Mouse (Mus musculus) kidney, adult 11 months (tissue): ENCODE measurements at regions not wholly inside any gene's neighbourhood (a gene's known extent, or its start where the extent isn't known, plus 50 kb on each side); places are given as distances from the start of the nearest gene placed in this dataset.
A peak's percentile ranks its signal among the peaks of the same experiment; 100 is the strongest.

ENCODE experiments used
- DNase-seq: peaks from one replicate; pipeline ENCODE4 v3.0.0; 2022

DNA sequence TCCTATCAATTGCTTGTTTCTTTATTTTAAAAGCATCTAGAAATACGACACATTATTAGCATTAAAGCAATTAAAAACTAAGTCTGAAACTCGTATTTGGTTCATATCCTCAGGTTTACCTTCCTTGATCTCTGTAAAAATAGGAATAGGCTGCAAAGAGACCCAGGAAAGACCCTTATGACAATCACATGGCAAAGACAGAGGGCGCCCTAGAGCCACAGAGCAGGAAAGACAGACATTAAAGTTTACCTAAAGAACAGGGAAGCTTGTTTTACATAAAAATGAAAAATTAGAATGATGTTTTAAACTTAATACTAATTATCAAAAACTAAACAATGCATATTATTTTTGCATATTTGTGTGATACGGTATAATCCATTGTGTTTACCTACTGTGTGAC lies 153.2 kb downstream of the Usp25 start:
- no peak for DNase-seq

DNA sequence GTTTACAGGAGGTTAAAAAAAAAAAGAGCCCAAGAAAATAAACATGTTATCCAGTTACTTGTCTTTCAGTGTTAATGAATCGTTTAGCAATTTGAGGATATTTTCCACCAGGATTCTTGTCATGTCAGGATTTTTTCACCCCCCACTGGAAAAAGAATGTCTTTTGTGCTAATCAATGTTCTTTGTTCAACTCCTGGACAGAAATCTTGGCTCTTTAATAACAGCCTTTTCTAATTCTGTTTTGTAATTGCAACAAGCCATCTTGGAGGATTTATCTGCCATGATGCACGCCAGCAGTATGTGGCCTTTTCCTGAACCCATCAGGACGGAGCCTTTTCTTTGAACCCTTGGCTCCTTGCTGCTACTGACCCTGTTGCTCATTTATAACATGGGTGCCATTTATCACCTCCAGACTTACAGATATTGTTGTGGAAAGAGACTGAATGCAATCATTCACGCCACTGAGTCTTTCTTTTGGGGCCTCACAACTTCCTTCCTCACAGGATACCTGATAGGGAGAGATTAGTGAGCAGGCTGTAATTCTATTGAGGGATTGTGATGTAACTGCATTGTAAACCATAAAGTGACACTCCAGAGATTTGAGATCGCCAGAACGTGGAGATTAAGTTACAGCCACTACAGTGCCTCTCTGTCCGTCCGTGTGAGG lies 159.7 kb downstream of the Usp25 start:
- peak; percentile 67 for DNase-seq

DNA sequence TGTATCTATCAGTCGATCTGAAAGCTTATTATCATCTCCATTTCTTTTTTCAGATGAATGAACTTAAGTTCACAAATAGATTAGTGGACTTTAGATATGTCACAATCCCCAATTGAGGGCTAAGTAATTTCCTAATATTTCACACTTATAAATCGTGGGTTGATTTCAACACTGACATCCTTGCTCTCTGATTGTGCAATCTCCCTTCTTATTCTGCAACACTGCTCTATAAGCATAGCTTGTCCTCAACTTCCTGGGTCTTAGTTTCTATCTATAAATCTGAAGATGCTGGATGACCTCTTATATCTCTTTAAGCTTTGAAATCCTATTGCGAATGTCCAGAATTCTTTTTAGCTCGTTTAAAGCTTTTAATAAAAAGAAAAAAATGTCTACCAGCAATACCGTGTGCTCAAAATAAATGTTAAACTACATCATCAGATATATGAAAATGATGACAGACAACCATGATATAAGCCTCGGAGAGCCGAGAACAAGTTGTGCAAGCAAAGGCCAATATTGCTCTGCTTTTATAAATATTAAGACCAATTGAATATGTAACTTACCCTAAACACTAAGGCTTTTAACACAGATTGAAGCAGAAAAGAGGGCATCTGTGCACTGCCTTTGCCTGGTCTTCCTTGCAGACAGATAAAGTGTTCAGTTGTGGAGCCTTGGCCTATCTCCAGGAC lies 161.4 kb downstream of the Usp25 start:
- DNase-seq: no peak

DNA sequence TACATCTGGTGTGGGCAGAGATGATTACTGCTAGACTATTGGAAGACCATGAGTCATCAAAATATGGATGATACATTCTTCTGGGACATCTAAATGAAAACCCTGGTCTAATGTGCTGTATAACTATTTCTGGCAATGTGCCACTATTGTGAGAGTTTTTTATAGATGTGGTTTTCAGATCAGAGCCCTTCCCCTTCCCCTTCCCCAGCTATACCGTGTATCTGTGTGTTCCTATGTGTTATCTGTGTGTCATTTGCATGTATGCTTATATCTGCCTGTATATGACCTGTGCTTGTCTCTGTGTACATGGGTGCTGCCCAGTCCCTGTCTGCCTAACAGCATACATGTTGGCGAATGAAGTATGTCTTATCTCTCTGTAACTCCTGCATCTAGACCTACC lies 167.5 kb downstream of the Usp25 start:
- no peak for DNase-seq
